ENCODE assay signal across 9 mouse cellular contexts in genomic region chr16:43464476-43465080, GRCm38 (mm10).
DNase-seq lines count a peak whose midpoint lies in the region; ATAC-seq and TF ChIP-seq lines count a peak whose summit lies in the region.
"Had no signal": no experiment of that assay in that cellular context is flagged by ENCODE, and none has a peak within 500 bp of the region (broad histone marks: within the 10 kb centered on the region; RNA-seq: fewer than 3 reads in every experiment).

No protein-coding gene starts in this region.

- intact Hi-C loops in left cerebral cortex, adult 2 months (cut with DNase I) = loop anchor here (2.0 kb wide), 1 partner anchor 38 kb away; no protein-coding TSS in a partner anchor

- H3K36me3 ChIP-seq in hindbrain, postnatal 0 days (ENCODE audit: insufficient read depth, low read length) = no peaks in the 10 kb centered on the region
- H3K36me3 ChIP-seq in midbrain, embryonic 13.5 days = no peaks in the 10 kb centered on the region

- DNase-seq in left cerebral cortex, adult 2 months (ENCODE audit: extremely low spot score in 1 of 2, low spot score in 2 of 2) = no peak
- no peak for DNase-seq in left cerebral cortex, adult 18-20 months (ENCODE audit: low spot score in 2 of 2)
- DNase-seq in adrenal gland, postnatal 25 days = peak; percentile 39
- peak; percentile 50 for DNase-seq in gastrocnemius, postnatal 10 days
- DNase-seq in hindbrain, postnatal 0 days (ENCODE audit: low spot score) = peak; percentile 47
- DNase-seq in spleen, postnatal 4 days (ENCODE audit: low spot score in 2 of 2) = no peak

- no peaks in the 10 kb centered on the region for H3K9me3 ChIP-seq in hindbrain, postnatal 0 days (ENCODE audit: low read length)
- no peaks in the 10 kb centered on the region for H3K9me3 ChIP-seq in midbrain, embryonic 13.5 days

- ATAC-seq in hindbrain, postnatal 0 days = peak; percentile 52
- peak; percentile 46; the same call in 1 of the 2 replicates for ATAC-seq in midbrain, embryonic 13.5 days
- no peak for ATAC-seq in megakaryocyte progenitor cell, adult 5-6 weeks (replicated peaks; ENCODE audit: poor library complexity)

- H3K4me1 ChIP-seq in hindbrain, postnatal 0 days (ENCODE audit: insufficient read depth, low read length) = peaks cover 18% of the 10 kb centered on the region; the same call in 1 of the 2 replicates
- H3K4me1 ChIP-seq in midbrain, embryonic 13.5 days (replicated peaks) = peaks cover 28% of the 10 kb centered on the region

- WGBS in hindbrain, postnatal 0 days = 24% methylated on average over 10 of the region's 10 CpGs
- WGBS in midbrain, embryonic 13.5 days = 55% methylated on average over 10 of the region's 10 CpGs

- no peak overlapping the region for H3K9ac ChIP-seq in hindbrain, postnatal 0 days (replicated peaks; ENCODE audit: low read length)
- H3K9ac ChIP-seq in midbrain, embryonic 13.5 days (replicated peaks) = no peak overlapping the region

- no peaks in the 10 kb centered on the region for H3K27me3 ChIP-seq in hindbrain, postnatal 0 days (ENCODE audit: insufficient read depth, low read length)
- H3K27me3 ChIP-seq in midbrain, embryonic 13.5 days = no peaks in the 10 kb centered on the region
- H3K27me3 ChIP-seq: Patski had no signal

- no peak overlapping the region for H3K4me3 ChIP-seq in left cerebral cortex, adult 2 months
- no peak overlapping the region for H3K4me3 ChIP-seq in hindbrain, postnatal 0 days (ENCODE audit: low read length)
- no peak overlapping the region for H3K4me3 ChIP-seq in midbrain, embryonic 13.5 days (replicated peaks)

- no peak for TF ChIP-seq CTCF in left cerebral cortex, adult 2 months (IDR thresholded peaks at IDR 0.05)
- TF ChIP-seq CTCF in hindbrain, postnatal 0 days (IDR thresholded peaks at IDR 0.05; ENCODE audit: low read depth) = no peak

- H3K27ac ChIP-seq in left cerebral cortex, adult 2 months = peak overlapping the region; percentile 81
- peak overlapping the region; percentile 62 for H3K27ac ChIP-seq in hindbrain, postnatal 0 days
- no peak overlapping the region for H3K27ac ChIP-seq in midbrain, embryonic 13.5 days

- no peak overlapping the region for H3K4me2 ChIP-seq in hindbrain, postnatal 0 days (ENCODE audit: low read depth, low read length)
- H3K4me2 ChIP-seq in midbrain, embryonic 13.5 days (replicated peaks) = no peak overlapping the region

Comparison
In these comparisons a context has a peak if more than half of its experiments do, and no peak if none do; other contexts are left out.
1. DNase-seq: peak in adrenal gland, postnatal 25 days (single experiment), gastrocnemius, postnatal 10 days (single experiment) and hindbrain, postnatal 0 days (single experiment); none in left cerebral cortex, adult 2 months (0 of 2), left cerebral cortex, adult 18-20 months (0 of 2) and spleen, postnatal 4 days (0 of 2).